Comparison of ENCODE assay signal across 14 mouse cellular contexts in genomic region chr3:154526610-154527009, GRCm38 (mm10).
DNase-seq lines count a peak whose midpoint lies in the region; ATAC-seq and TF ChIP-seq lines count a peak whose summit lies in the region.
"Had no signal": no experiment of that assay in that cellular context is flagged by ENCODE, and none has a peak within 500 bp of the region (broad histone marks: within the 10 kb centered on the region; RNA-seq: fewer than 3 reads in every experiment).

No protein-coding gene starts in this region.

- 35% methylated on average over 6 of the region's 6 CpGs for WGBS in hindbrain, embryonic 10.5 days
- 43% methylated on average over 6 of the region's 6 CpGs for WGBS in hindbrain, embryonic 14.5 days
- WGBS in lung, embryonic 14.5 days = 26% methylated on average over 6 of the region's 6 CpGs
- 31% methylated on average over 6 of the region's 6 CpGs for WGBS in lung, adult 2 months
- WGBS in embryonic facial prominence, embryonic 11.5 days = 31% methylated on average over 6 of the region's 6 CpGs

- no peak overlapping the region for H3K27ac ChIP-seq in hindbrain, embryonic 10.5 days
- no peak overlapping the region for H3K27ac ChIP-seq in hindbrain, embryonic 14.5 days
- no peak overlapping the region for H3K27ac ChIP-seq in lung, embryonic 14.5 days (ENCODE audit: low read depth)
- H3K27ac ChIP-seq in embryonic facial prominence, embryonic 11.5 days (replicated peaks; ENCODE audit: low read depth, low read length) = no peak overlapping the region
- H3K27ac ChIP-seq: embryonic facial prominence, embryonic 15.5 days; liver, embryonic 13.5 days; midbrain, embryonic 10.5 days had no signal

- TF ChIP-seq POLR2A in lung, adult 2 months (IDR thresholded peaks at IDR 0.05; ENCODE audit: borderline replicate concordance, extremely low read depth, low read depth, low read length) = no peak

- H3K36me3 ChIP-seq in hindbrain, embryonic 10.5 days = no peaks in the 10 kb centered on the region
- H3K36me3 ChIP-seq in hindbrain, embryonic 14.5 days (replicated peaks; ENCODE audit: control insufficient read depth, insufficient read depth) = no peaks in the 10 kb centered on the region
- no peaks in the 10 kb centered on the region for H3K36me3 ChIP-seq in lung, embryonic 14.5 days (ENCODE audit: insufficient read depth)
- H3K36me3 ChIP-seq in embryonic facial prominence, embryonic 11.5 days (replicated peaks; ENCODE audit: control insufficient read depth, insufficient read depth, low read depth, low read length) = no peaks in the 10 kb centered on the region
- H3K36me3 ChIP-seq: embryonic facial prominence, embryonic 15.5 days; liver, embryonic 13.5 days; midbrain, embryonic 10.5 days had no signal

- no peaks in the 10 kb centered on the region for H3K4me1 ChIP-seq in hindbrain, embryonic 10.5 days (replicated peaks)
- no peaks in the 10 kb centered on the region for H3K4me1 ChIP-seq in hindbrain, embryonic 14.5 days (replicated peaks; ENCODE audit: control insufficient read depth, insufficient read depth, low read length)
- H3K4me1 ChIP-seq in lung, embryonic 14.5 days (ENCODE audit: insufficient read depth) = no peaks in the 10 kb centered on the region
- no peaks in the 10 kb centered on the region for H3K4me1 ChIP-seq in lung, adult 2 months (ENCODE audit: control insufficient read depth, insufficient read depth, low read length)
- no peaks in the 10 kb centered on the region for H3K4me1 ChIP-seq in embryonic facial prominence, embryonic 11.5 days (ENCODE audit: control insufficient read depth, insufficient read depth, low read length)
- H3K4me1 ChIP-seq: liver, embryonic 13.5 days had no signal

- DNase-seq in hindbrain, embryonic 10.5 days (ENCODE audit: low spot score) = peak; percentile 29
- DNase-seq in hindbrain, embryonic 14.5 days (ENCODE audit: low spot score) = no peak
- DNase-seq in lung, embryonic 14.5 days = peak; percentile 47
- no peak for DNase-seq in lung, adult 2 months
- peak; percentile 33 for DNase-seq in NIH3T3 (ENCODE audit: low read depth)
- peak; percentile 27 for DNase-seq in embryonic facial prominence, embryonic 11.5 days (ENCODE audit: low spot score)
- DNase-seq: cerebellum, adult 2 months; gastrocnemius, postnatal 36 days; liver, embryonic 13.5 days; thymus, adult 18-20 months had no signal

- H3K27me3 ChIP-seq in hindbrain, embryonic 10.5 days (ENCODE audit: insufficient read depth, poor library complexity, severe bottlenecking) = no peaks in the 10 kb centered on the region
- no peaks in the 10 kb centered on the region for H3K27me3 ChIP-seq in hindbrain, embryonic 14.5 days (ENCODE audit: control insufficient read depth, insufficient read depth, low read length)
- no peaks in the 10 kb centered on the region for H3K27me3 ChIP-seq in lung, embryonic 14.5 days (ENCODE audit: insufficient read depth, low read length)
- H3K27me3 ChIP-seq in embryonic facial prominence, embryonic 11.5 days (ENCODE audit: control insufficient read depth, insufficient read depth, low read length) = no peaks in the 10 kb centered on the region
- H3K27me3 ChIP-seq: embryonic facial prominence, embryonic 15.5 days; liver, embryonic 13.5 days had no signal

- H3K4me2 ChIP-seq in hindbrain, embryonic 14.5 days (replicated peaks) = no peak overlapping the region
- no peak overlapping the region for H3K4me2 ChIP-seq in lung, embryonic 14.5 days
- H3K4me2 ChIP-seq in embryonic facial prominence, embryonic 11.5 days (ENCODE audit: low read depth, low read length) = no peak overlapping the region
- H3K4me2 ChIP-seq: embryonic facial prominence, embryonic 15.5 days; liver, embryonic 13.5 days had no signal

- no peak overlapping the region for H3K4me3 ChIP-seq in hindbrain, embryonic 10.5 days
- H3K4me3 ChIP-seq in hindbrain, embryonic 14.5 days (replicated peaks; ENCODE audit: low read length) = no peak overlapping the region
- no peak overlapping the region for H3K4me3 ChIP-seq in lung, embryonic 14.5 days (ENCODE audit: low read depth, low read length)
- no peak overlapping the region for H3K4me3 ChIP-seq in lung, adult 2 months (replicated peaks; ENCODE audit: extremely low read depth, low read depth, low read length)
- no peak overlapping the region for H3K4me3 ChIP-seq in embryonic facial prominence, embryonic 11.5 days (ENCODE audit: low read depth, low read length)
- H3K4me3 ChIP-seq: embryonic facial prominence, embryonic 15.5 days; liver, embryonic 13.5 days; midbrain, embryonic 10.5 days had no signal

- H3K9me3 ChIP-seq in hindbrain, embryonic 10.5 days = no peaks in the 10 kb centered on the region
- H3K9me3 ChIP-seq in hindbrain, embryonic 14.5 days (ENCODE audit: control insufficient read depth, low read length) = no peaks in the 10 kb centered on the region
- H3K9me3 ChIP-seq in lung, embryonic 14.5 days (ENCODE audit: low read depth, low read length) = no peaks in the 10 kb centered on the region
- H3K9me3 ChIP-seq in embryonic facial prominence, embryonic 11.5 days (replicated peaks; ENCODE audit: control insufficient read depth, low read length) = no peaks in the 10 kb centered on the region
- H3K9me3 ChIP-seq: embryonic facial prominence, embryonic 15.5 days; liver, embryonic 13.5 days; midbrain, embryonic 10.5 days had no signal

- no peak overlapping the region for H3K9ac ChIP-seq in hindbrain, embryonic 14.5 days
- H3K9ac ChIP-seq in lung, embryonic 14.5 days = no peak overlapping the region
- H3K9ac ChIP-seq in embryonic facial prominence, embryonic 11.5 days (replicated peaks; ENCODE audit: low read length) = no peak overlapping the region
- H3K9ac ChIP-seq: embryonic facial prominence, embryonic 15.5 days; liver, embryonic 13.5 days had no signal

- TF ChIP-seq CTCF in lung, embryonic 14.5 days (IDR thresholded peaks at IDR 0.05; ENCODE audit: low read depth) = peak; percentile 44
- no peak for TF ChIP-seq CTCF in lung, adult 2 months (IDR thresholded peaks at IDR 0.05; ENCODE audit: insufficient read depth, low read length)

- no peak for ATAC-seq in hindbrain, embryonic 14.5 days (ENCODE audit: low FRiP score)
- peak; percentile 24; the same call in 1 of the 2 replicates for ATAC-seq in lung, embryonic 14.5 days (ENCODE audit: insufficient read depth)
- ATAC-seq in embryonic facial prominence, embryonic 11.5 days (replicated peaks; ENCODE audit: insufficient number of reproducible peaks, low FRiP score, low TSS enrichment, low read depth) = no peak
- ATAC-seq in activated CD4-positive, CD25-positive, alpha-beta regulatory T cell, adult 4 months = no peak
- ATAC-seq: forebrain, embryonic 16.5 days had no signal

Comparison
In these comparisons a context has a peak if more than half of its experiments do, and no peak if none do; other contexts are left out.
1. DNase-seq: peak in hindbrain, embryonic 10.5 days (single experiment), lung, embryonic 14.5 days (single experiment), NIH3T3 (single experiment) and embryonic facial prominence, embryonic 11.5 days (single experiment); none in hindbrain, embryonic 14.5 days (single experiment) and lung, adult 2 months (single experiment).